Mouse (Mus musculus) midbrain, embryonic 11.5 days (tissue): ENCODE results near the gene Kif28. TPM values are rescaled to one million over a fixed set of nuclear protein-coding genes. Genes with fewer than 3 reads are reported as not detected.

ENCODE experiments used
- ATAC-seq: fragments of 200-750 bp; cut with Nextera tagmentation; 2 replicates; pipeline ENCODE4 v1.8.0; 2017; ENCODE audit warnings: moderate TSS enrichment, moderate library complexity; ENCODE audit not compliant: low FRiP score
- DNase-seq: peaks from one replicate; pipeline ENCODE4 v3.0.0; 2015; ENCODE audit warnings: low spot score; ENCODE audit errors: missing footprints
- H3K27ac ChIP-seq: fragments of 300-500 bp; sonication (generic); 2 replicates; pipeline ENCODE4 v1.5.1; 2014; ENCODE audit warnings: low read depth, low read length
- H3K27me3 ChIP-seq: fragments of 300-500 bp; sonication (generic); 2 replicates; pipeline ENCODE4 v1.6.1; 2014; ENCODE audit warnings: mild to moderate bottlenecking, low read length, moderate library complexity, mixed read lengths; ENCODE audit not compliant: control insufficient read depth, insufficient read depth
- H3K36me3 ChIP-seq: fragments of 300-500 bp; sonication (generic); 2 replicates; pipeline ENCODE4 v1.6.1; 2014; ENCODE audit warnings: mild to moderate bottlenecking, low read length, moderate library complexity, mixed read lengths; ENCODE audit not compliant: control insufficient read depth, insufficient read depth
- H3K4me1 ChIP-seq: fragments of 300-500 bp; sonication (generic); 2 replicates; pipeline ENCODE4 v1.6.1; 2014; ENCODE audit warnings: low read length; ENCODE audit not compliant: control insufficient read depth, insufficient read depth
- H3K4me2 ChIP-seq: fragments of 300-500 bp; sonication (generic); 2 replicates; pipeline ENCODE4 v1.6.1; 2014; ENCODE audit warnings: mild to moderate bottlenecking, moderate library complexity
- H3K4me3 ChIP-seq: fragments of 300-500 bp; sonication (generic); 2 replicates; pipeline ENCODE4 v1.5.1; 2014; ENCODE audit warnings: low read depth, low read length
- H3K9ac ChIP-seq: fragments of 300-500 bp; sonication (generic); 2 replicates; pipeline ENCODE4 v1.6.1; 2014; ENCODE audit warnings: low read length
- H3K9me3 ChIP-seq: fragments of 300-500 bp; sonication (generic); 2 replicates; pipeline ENCODE4 v1.6.1; 2016; ENCODE audit warnings: low read length; ENCODE audit not compliant: control insufficient read depth
- WGBS: fragments of 180-500 bp; shearing (Covaris S2); extraction: QIAGEN DNeasy Blood & Tissue Kit; methylation state at CpG from one replicate; pipeline ENCODE4 v1.1.7; 2014; 5-methylcytosine and 5-hydroxymethylcytosine counted together
- polyA plus RNA-seq: library from polyadenylated mRNA; unstranded; fragments of >200 nt; fragmentation: Nextera tagmentation; extraction: Ambion mirVana; gene quantifications from 2 replicates; pipeline ENCODE4 v1.2.1, GENCODE M21; 2014

Gene Kif28
- not detected in 2 replicates for polyA plus RNA-seq

GRCm38 (mm10) chr1:179745171-179745570 lies at the start of gene Kif28:
Gene Kif28 (minus strand): TSS chr1:179745271.
- no peaks in the 10 kb centered on the region for H3K9me3 ChIP-seq
- WGBS = 95% methylated on average over 9 of the region's 9 CpGs
- DNase-seq = peak; percentile 69
- ATAC-seq = no peak
- no peaks in the 10 kb centered on the region for H3K4me1 ChIP-seq
- no peaks in the 10 kb centered on the region for H3K27me3 ChIP-seq
- peaks cover 15% of the 10 kb centered on the region for H3K36me3 ChIP-seq
- no peak within 1 kb of the TSS for H3K9ac ChIP-seq
- no peak within 1 kb of the TSS for H3K27ac ChIP-seq
- no peak within 1 kb of the TSS for H3K4me3 ChIP-seq
- no peak within 1 kb of the TSS for H3K4me2 ChIP-seq

- ATAC-seq = no peak
- H3K9ac ChIP-seq = no peak overlapping the region
- no peaks in the 10 kb centered on the region for H3K9me3 ChIP-seq
- peaks cover 10% of the 10 kb centered on the region; the same call in 1 of the 2 replicates for H3K36me3 ChIP-seq
- no peak for DNase-seq
- no peaks in the 10 kb centered on the region for H3K4me1 ChIP-seq
- no peak overlapping the region for H3K4me2 ChIP-seq
- H3K27me3 ChIP-seq = no peaks in the 10 kb centered on the region
- WGBS = 84% methylated on average over 4 of the region's 4 CpGs
- no peak overlapping the region for H3K27ac ChIP-seq
- no peak overlapping the region for H3K4me3 ChIP-seq
Measured at GRCm38 (mm10) chr1:179787281-179787680, 42.2 kb upstream of the Kif28 start.

GRCm38 (mm10) chr1:179785502-179785901 lies 40.4 kb upstream of the Kif28 start:
- Histone ChIP-seq H3K4me1 (no peaks in the 10 kb centered on the region), H3K27ac (no peak overlapping the region), H3K27me3 (no peaks in the 10 kb centered on the region), H3K4me2 (no peak overlapping the region), H3K36me3 (peaks cover 12% of the 10 kb centered on the region; the same call in 1 of the 2 replicates), H3K4me3 (no peak overlapping the region), H3K9me3 (no peaks in the 10 kb centered on the region), H3K9ac (no peak overlapping the region)
- WGBS = 90% methylated on average over 5 of the region's 5 CpGs
- no peak for ATAC-seq
- no peak for DNase-seq

DNA sequence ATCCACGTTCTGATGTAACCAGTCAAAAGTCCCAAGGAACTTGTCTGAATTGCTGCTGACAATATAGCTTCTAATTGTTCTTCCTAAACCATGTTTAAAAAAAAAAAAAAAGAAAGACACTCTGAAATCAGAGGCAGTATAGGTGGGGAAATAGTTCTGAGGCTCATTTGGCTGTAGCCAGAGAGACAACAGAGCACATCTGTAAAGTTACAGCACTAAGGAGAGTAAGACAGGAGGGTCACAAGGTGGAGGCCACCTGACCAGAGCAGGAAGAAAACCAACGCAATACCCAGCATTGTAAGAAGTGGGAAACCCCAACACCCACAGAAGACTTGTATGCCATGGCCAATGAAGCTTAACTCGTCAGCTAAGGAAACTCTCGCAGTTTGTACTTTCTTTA lies 39.0 kb upstream of the Kif28 start:
- DNase-seq (no peak), ATAC-seq (no peak)
- Histone ChIP-seq H3K9me3 (no peaks in the 10 kb centered on the region), H3K27ac (no peak overlapping the region), H3K4me2 (no peak overlapping the region), H3K9ac (no peak overlapping the region), H3K27me3 (no peaks in the 10 kb centered on the region), H3K4me1 (no peaks in the 10 kb centered on the region), H3K4me3 (no peak overlapping the region), H3K36me3 (peaks cover 13% of the 10 kb centered on the region; the same call in 1 of the 2 replicates)
- WGBS = 92% methylated on average over 4 of the region's 4 CpGs

DNA sequence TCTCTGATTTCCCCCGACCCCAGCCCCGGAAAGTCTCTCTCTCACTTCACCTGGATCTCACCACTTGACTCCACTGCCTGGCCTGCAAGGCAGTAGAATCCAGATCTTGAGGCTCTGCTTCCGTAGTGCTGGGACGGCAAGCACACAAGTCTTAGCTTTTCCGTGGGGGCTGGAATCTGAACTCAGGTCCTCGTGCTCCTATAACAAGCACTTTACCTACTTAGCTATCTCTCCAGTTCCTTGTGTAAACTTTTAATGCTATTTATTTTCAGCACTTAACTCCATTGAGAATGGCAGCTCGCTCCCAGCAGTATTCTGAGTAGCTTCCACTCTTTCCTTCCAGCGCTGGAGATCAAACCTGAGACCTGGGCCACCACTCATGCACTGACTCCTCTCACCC lies 31.8 kb upstream of the Kif28 start:
- no peak for ATAC-seq
- Histone ChIP-seq H3K4me1 (no peaks in the 10 kb centered on the region), H3K36me3 (peaks cover 16% of the 10 kb centered on the region; the same call in 1 of the 2 replicates), H3K27me3 (no peaks in the 10 kb centered on the region), H3K9me3 (no peaks in the 10 kb centered on the region), H3K4me3 (no peak overlapping the region), H3K9ac (no peak overlapping the region), H3K27ac (no peak overlapping the region), H3K4me2 (no peak overlapping the region)
- 98% methylated on average over 8 of the region's 8 CpGs for WGBS
- DNase-seq = no peak

- Histone ChIP-seq H3K9ac (no peak overlapping the region), H3K4me3 (no peak overlapping the region), H3K27me3 (no peaks in the 10 kb centered on the region), H3K36me3 (peaks cover 12% of the 10 kb centered on the region), H3K4me1 (no peaks in the 10 kb centered on the region), H3K9me3 (no peaks in the 10 kb centered on the region), H3K27ac (no peak overlapping the region), H3K4me2 (no peak overlapping the region)
- DNase-seq = no peak
- ATAC-seq = no peak
- 93% methylated on average over 4 of the region's 4 CpGs for WGBS
Measured at GRCm38 (mm10) chr1:179760553-179760952, 15.5 kb upstream of the Kif28 start.

GRCm38 (mm10) chr1:179760086-179760485 lies 15.0 kb upstream of the Kif28 start:
- Histone ChIP-seq H3K36me3 (peaks cover 12% of the 10 kb centered on the region), H3K4me2 (no peak overlapping the region), H3K27ac (no peak overlapping the region), H3K4me1 (no peaks in the 10 kb centered on the region), H3K27me3 (no peaks in the 10 kb centered on the region), H3K9ac (no peak overlapping the region), H3K4me3 (no peak overlapping the region), H3K9me3 (no peaks in the 10 kb centered on the region)
- no peak for DNase-seq
- ATAC-seq = no peak
- 92% methylated on average over 5 of the region's 5 CpGs for WGBS

DNA sequence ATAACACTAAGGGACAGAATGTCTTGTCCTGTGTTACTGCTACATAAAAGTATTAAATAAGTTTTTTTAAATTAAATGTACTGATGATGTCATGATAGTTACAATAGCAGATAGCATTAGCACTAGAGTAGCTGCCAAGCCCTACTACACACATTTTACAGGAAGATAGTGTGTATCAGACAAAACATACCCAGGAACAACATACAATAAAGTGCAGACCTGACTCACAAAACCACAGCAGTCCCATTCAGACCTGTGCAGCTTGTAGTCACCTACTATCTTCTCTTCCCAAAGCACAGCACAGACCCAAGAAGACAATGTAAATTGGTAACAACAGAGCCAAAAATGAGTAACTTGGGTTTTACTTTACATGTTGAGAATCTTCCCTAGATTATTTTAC lies 11.4 kb upstream of the Kif28 start:
- Histone ChIP-seq H3K27ac (no peak overlapping the region), H3K27me3 (no peaks in the 10 kb centered on the region), H3K9ac (no peak overlapping the region), H3K4me2 (no peak overlapping the region), H3K9me3 (no peaks in the 10 kb centered on the region), H3K36me3 (peaks cover 27% of the 10 kb centered on the region), H3K4me1 (no peaks in the 10 kb centered on the region), H3K4me3 (no peak overlapping the region)
- DNase-seq (no peak), ATAC-seq (no peak)

- WGBS = 94% methylated on average over 8 of the region's 8 CpGs
Measured at GRCm38 (mm10) chr1:179753006-179753405, 7.9 kb upstream of the Kif28 start.

DNA sequence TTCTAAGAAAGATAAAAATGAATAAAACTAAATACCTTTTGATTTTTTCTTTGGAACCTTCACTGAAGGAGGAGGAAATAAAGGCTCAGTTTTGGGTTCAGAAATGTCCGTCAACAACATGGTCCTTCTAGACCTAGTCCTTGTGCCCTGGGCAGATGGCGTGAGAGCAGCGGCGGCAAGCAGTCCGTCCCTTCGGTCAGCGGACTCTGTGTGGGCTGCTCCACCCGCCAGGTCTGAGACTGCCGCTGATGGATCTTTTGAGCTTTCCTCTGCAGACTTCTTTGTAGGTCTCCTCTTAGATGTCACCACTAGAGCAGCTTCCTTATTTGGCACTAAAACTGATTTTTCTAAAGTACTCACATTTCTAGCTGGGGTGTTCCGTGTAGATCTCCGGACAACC lies 7.2 kb upstream of the Kif28 start:
- Histone ChIP-seq H3K4me1 (no peaks in the 10 kb centered on the region), H3K4me3 (no peak overlapping the region), H3K36me3 (peaks cover 19% of the 10 kb centered on the region), H3K9me3 (no peaks in the 10 kb centered on the region), H3K27me3 (no peaks in the 10 kb centered on the region), H3K4me2 (no peak overlapping the region), H3K27ac (no peak overlapping the region), H3K9ac (no peak overlapping the region)
- ATAC-seq (no peak), DNase-seq (no peak)
- WGBS = 95% methylated on average over 11 of the region's 11 CpGs

More at GRCm38 (mm10) chr1:179753006-179753405, 7.9 kb upstream of the Kif28 start:
- Histone ChIP-seq H3K9me3 (no peaks in the 10 kb centered on the region), H3K4me2 (no peak overlapping the region), H3K27ac (no peak overlapping the region), H3K27me3 (no peaks in the 10 kb centered on the region), H3K36me3 (peaks cover 19% of the 10 kb centered on the region), H3K9ac (no peak overlapping the region), H3K4me3 (no peak overlapping the region), H3K4me1 (no peaks in the 10 kb centered on the region)
- no peak for ATAC-seq
- no peak for DNase-seq
